Mouse (Mus musculus) neural tube, embryonic 11.5 days (tissue): ENCODE measurements around the gene Nfkb2. TPM values are rescaled to one million over a fixed set of nuclear protein-coding genes. Genes with fewer than 3 reads are reported as not detected.

Experiments
- ATAC-seq: fragments of 200-750 bp; cut with Nextera tagmentation; 2 replicates; pipeline ENCODE4 v1.8.0; 2017; ENCODE audit warnings: moderate number of reproducible peaks, mild to moderate bottlenecking, moderate TSS enrichment, moderate library complexity; ENCODE audit not compliant: insufficient read depth, low FRiP score, low TSS enrichment
- DNase-seq: peaks from one replicate; pipeline ENCODE4 v3.0.0-alpha.2; 2015; ENCODE audit warnings: low spot score
- H3K27ac ChIP-seq: fragments of 300-500 bp; sonication (generic); 2 replicates; pipeline ENCODE4 v1.5.1; 2014; ENCODE audit warnings: low read depth, mild to moderate bottlenecking, low read length
- H3K27me3 ChIP-seq: fragments of 300-500 bp; sonication (generic); 2 replicates; pipeline ENCODE4 v1.6.1; 2014; ENCODE audit warnings: mild to moderate bottlenecking, low read length, mixed read lengths; ENCODE audit not compliant: control insufficient read depth, insufficient read depth
- H3K36me3 ChIP-seq: fragments of 300-500 bp; sonication (generic); 2 replicates; pipeline ENCODE4 v1.6.1; 2014; ENCODE audit warnings: mild to moderate bottlenecking, low read length, moderate library complexity, mixed read lengths; ENCODE audit not compliant: control insufficient read depth, insufficient read depth
- H3K4me1 ChIP-seq: fragments of 300-500 bp; sonication (generic); 2 replicates; pipeline ENCODE4 v1.6.1; 2014; ENCODE audit warnings: low read length, mixed read lengths; ENCODE audit not compliant: control insufficient read depth, insufficient read depth
- H3K4me2 ChIP-seq: fragments of 300-500 bp; sonication (generic); 2 replicates; pipeline ENCODE4 v1.6.1; 2014; ENCODE audit warnings: low read depth, mild to moderate bottlenecking, moderate library complexity
- H3K4me3 ChIP-seq: fragments of 300-500 bp; sonication (generic); 2 replicates; pipeline ENCODE4 v1.5.1; 2014; ENCODE audit warnings: low read depth, low read length
- H3K9ac ChIP-seq: fragments of 300-500 bp; sonication (generic); 2 replicates; pipeline ENCODE4 v1.6.1; 2014; ENCODE audit warnings: mild to moderate bottlenecking, low read length
- H3K9me3 ChIP-seq: fragments of 300-500 bp; sonication (generic); 2 replicates; pipeline ENCODE4 v1.6.1; 2016; ENCODE audit warnings: low read length; ENCODE audit not compliant: control insufficient read depth
- WGBS: fragments of 180-500 bp; shearing (Covaris S2); extraction: QIAGEN DNeasy Blood & Tissue Kit; methylation state at CpG from one replicate; pipeline ENCODE4 v1.1.7; 2014; 5-methylcytosine and 5-hydroxymethylcytosine counted together
- microRNA counts: library from miRNA; unstranded; fragments of <30 nt; microRNA quantifications from one replicate; lab custom pipeline; 2015
- microRNA-seq: library from miRNA; unstranded; fragments of <30 nt; microRNA quantifications from one replicate; pipeline ENCODE4, GENCODE M21; 2016
- polyA plus RNA-seq: library from polyadenylated mRNA; unstranded; fragments of >200 nt; fragmentation: Nextera tagmentation; extraction: Ambion mirVana; gene quantifications from 2 replicates; pipeline ENCODE4 v1.2.1, GENCODE M21; 2014

The Nfkb2 gene
- polyA plus RNA-seq, 1 experiment from 2014 or later = 4.1 TPM

GRCm38 (mm10) chr19:46356701-46357138 is 52.6 kb downstream of the Nfkb2 start:
- Histone ChIP-seq H3K36me3 (no peaks in the 10 kb centered on the region), H3K4me3 (peak overlapping the region; percentile 44), H3K27me3 (peaks cover 10% of the 10 kb centered on the region), H3K4me1 (no peaks in the 10 kb centered on the region), H3K9ac (peak overlapping the region; percentile 61), H3K4me2 (peak overlapping the region; percentile 72), H3K27ac (no peak overlapping the region), H3K9me3 (no peaks in the 10 kb centered on the region)
- DNase-seq = peak; percentile 87
- WGBS = under 1% methylated on average over 29 of the region's 29 CpGs
- ATAC-seq = peak; percentile 67

- no peak for DNase-seq
- Histone ChIP-seq H3K9me3 (no peaks in the 10 kb centered on the region), H3K9ac (peak overlapping the region; percentile 61), H3K4me2 (peak overlapping the region; percentile 72), H3K4me3 (peak overlapping the region; percentile 44), H3K36me3 (no peaks in the 10 kb centered on the region), H3K4me1 (no peaks in the 10 kb centered on the region), H3K27me3 (peaks cover 10% of the 10 kb centered on the region), H3K27ac (no peak overlapping the region)
- 15% methylated on average over 25 of the region's 25 CpGs for WGBS
- ATAC-seq = no peak
These were observed 53.5 kb downstream of the Nfkb2 start for GRCm38 (mm10) chr19:46357344-46358280.

DNA sequence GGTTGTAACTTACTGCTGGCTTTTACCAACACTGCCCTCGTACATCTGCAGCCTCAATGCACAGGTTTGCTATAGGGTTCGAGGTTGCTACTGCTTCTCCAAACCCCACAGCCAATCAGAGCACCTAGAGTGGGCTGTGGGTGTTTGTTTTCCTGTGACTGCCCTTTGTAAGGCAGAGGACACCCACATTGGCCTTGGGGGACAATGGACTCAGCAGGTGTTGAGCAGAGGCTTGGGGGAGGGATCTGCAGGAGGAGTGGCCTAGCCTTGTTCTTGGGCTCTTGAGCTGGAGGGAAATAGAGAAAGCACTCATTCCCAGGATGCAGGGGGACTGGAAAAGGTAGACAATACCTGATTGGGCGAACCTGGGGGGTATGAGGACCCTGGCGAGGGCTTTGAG is 54.3 kb downstream of the Nfkb2 start:
- H3K4me1 ChIP-seq = no peaks in the 10 kb centered on the region
- no peak overlapping the region for H3K4me2 ChIP-seq
- 63% methylated on average over 4 of the region's 4 CpGs for WGBS
- no peaks in the 10 kb centered on the region for H3K9me3 ChIP-seq
- H3K27ac ChIP-seq = no peak overlapping the region
- peaks cover 10% of the 10 kb centered on the region for H3K27me3 ChIP-seq
- ATAC-seq (no peak), DNase-seq (no peak)
- H3K4me3 ChIP-seq = no peak overlapping the region
- H3K9ac ChIP-seq = no peak overlapping the region
- no peaks in the 10 kb centered on the region for H3K36me3 ChIP-seq

MicroRNAs within 50 kb of the gene (microRNA counts, 519-probe panel; counts per million panel counts)
- microRNA mmu-miR-146b (lab: Ali Mortazavi, UCI) = 171 counts per million, percentile 57 among the panel's probes with 10 or more counts

Small RNA genes lying within 50 kb of the gene (microRNA-seq; reads per million reads assigned to microRNA genes)
- gene Mir146b = not detected

Other genes with a start within 250 kb of the Nfkb2 start
- gene Nolc1, start 228.5 kb upstream of the Nfkb2 start, polyA plus RNA-seq = 103 and 112 TPM in 2 replicates
- gene Elovl3, start 172.4 kb upstream of the Nfkb2 start, polyA plus RNA-seq = 0.20 TPM in 2 replicates
- gene Pitx3, start 156.0 kb upstream of the Nfkb2 start, polyA plus RNA-seq = 2.2 and 4.5 TPM in 2 replicates
- 43.3 and 52.0 TPM in 2 replicates for gene Gbf1, start 151.8 kb upstream of the Nfkb2 start, polyA plus RNA-seq
- gene Psd, start 22.8 kb downstream of the Nfkb2 start, polyA plus RNA-seq = 10.9 and 12.7 TPM in 2 replicates
- gene Fbxl15, start 23.9 kb downstream of the Nfkb2 start, polyA plus RNA-seq = 22.0 and 24.5 TPM in 2 replicates
- 263 and 274 TPM in 2 replicates for gene Cuedc2, start 34.4 kb downstream of the Nfkb2 start, polyA plus RNA-seq
- gene Mfsd13a, start 36.8 kb downstream of the Nfkb2 start, polyA plus RNA-seq = 6.8 and 7.3 TPM in 2 replicates
- gene 2310034G01Rik, start 46.0 kb downstream of the Nfkb2 start, polyA plus RNA-seq = 1.2 and 2.4 TPM in 2 replicates
- 238 and 262 TPM in 2 replicates for gene Actr1a, start 91.4 kb downstream of the Nfkb2 start, polyA plus RNA-seq
- 44.1 and 45.0 TPM in 2 replicates for gene Sufu, start 92.6 kb downstream of the Nfkb2 start, polyA plus RNA-seq
- gene Trim8, start 197.4 kb downstream of the Nfkb2 start, polyA plus RNA-seq = 26.6 and 28.7 TPM in 2 replicates